Mouse (Mus musculus) brain, embryonic 14.5 days (tissue): ENCODE data around the gene Serpina3n.

Experiments used
- CTCF ChIP-seq: fragments of 200-500 bp; IDR thresholded peaks from 2 replicates; pipeline ENCODE4 v1.5.1; 2012; ENCODE audit warnings: inconsistent platforms, mild to moderate bottlenecking, moderate library complexity, borderline replicate concordance; ENCODE audit not compliant: insufficient read depth, insufficient read length; ENCODE audit errors: extremely low read depth
- POLR2A ChIP-seq: fragments of 200-500 bp; IDR thresholded peaks from 2 replicates; pipeline ENCODE4 v1.6.1; 2012; ENCODE audit warnings: mild to moderate bottlenecking, inconsistent platforms, borderline replicate concordance; ENCODE audit not compliant: poor library complexity, insufficient read depth, insufficient read length, severe bottlenecking; ENCODE audit errors: extremely low read depth

DNA sequence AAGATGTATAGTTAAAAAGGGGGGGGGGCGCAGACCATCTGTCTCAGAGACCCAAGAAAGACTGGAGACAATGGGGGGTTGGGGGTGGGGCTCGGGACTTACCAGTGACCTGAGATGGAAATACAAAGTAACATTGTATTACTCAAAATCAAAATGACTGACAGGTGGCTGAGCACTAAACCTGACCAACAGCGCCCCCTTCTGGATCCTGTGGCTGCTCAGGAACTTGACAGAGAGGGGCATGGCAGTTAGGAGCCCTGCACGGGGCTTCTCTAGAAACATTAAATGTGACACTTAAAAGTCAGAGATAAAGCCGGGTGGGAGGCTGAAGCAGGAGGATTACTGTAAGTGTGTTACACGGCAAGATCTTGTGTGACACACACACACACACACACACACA lies 52.8 kb downstream of the Serpina3n start:
- TF ChIP-seq POLR2A (no peak), CTCF (no peak; the same call in 1 of the 2 replicates)
